Mouse (Mus musculus) CH12.LX (cell line): ENCODE data around the gene Eef1akmt3.

Source experiments
- CHD2 ChIP-seq: IDR thresholded peaks from 2 replicates; pipeline ENCODE4 v1.6.1; 2011; ENCODE audit warnings: low read length, improper control_type of control experiment
- CTCF ChIP-seq, 2 experiments: IDR thresholded peaks in 1 of 2; conservative IDR thresholded peaks in 1 of 2; 2 replicates each; pipeline ENCODE4 v1.5.1; 2011 to 2012; ENCODE audit warnings: low read depth in 2 of 2, low read length in 2 of 2, improper control_type of control experiment in 1 of 2, inconsistent platforms in 1 of 2, mild to moderate bottlenecking in 1 of 2, moderate library complexity in 1 of 2
- EP300 ChIP-seq: IDR thresholded peaks from 2 replicates; pipeline ENCODE4 v1.6.1; 2011; ENCODE audit warnings: low read length, improper control_type of control experiment
- HCFC1 ChIP-seq: IDR thresholded peaks from 2 replicates; pipeline ENCODE4 v1.6.1; 2012; ENCODE audit warnings: low read depth, mild to moderate bottlenecking, inconsistent platforms, low read length, improper control_type of control experiment
- MAZ ChIP-seq: IDR thresholded peaks from 2 replicates; pipeline ENCODE4 v1.6.1; 2012; ENCODE audit warnings: low read depth, mild to moderate bottlenecking, inconsistent platforms, low read length, improper control_type of control experiment, moderate library complexity
- MXI1 ChIP-seq: IDR thresholded peaks from 2 replicates; pipeline ENCODE4 v1.6.1; 2011; ENCODE audit warnings: mild to moderate bottlenecking, low read depth, low read length, improper control_type of control experiment
- MYC ChIP-seq: IDR thresholded peaks from 2 replicates; pipeline ENCODE4 v1.6.1; 2011; ENCODE audit warnings: low read depth, mild to moderate bottlenecking, improper control_type of control experiment, low read length
- POLR2A ChIP-seq: IDR thresholded peaks from 2 replicates; pipeline ENCODE4 v1.6.1; 2011; ENCODE audit warnings: low read depth, mild to moderate bottlenecking, improper control_type of control experiment, low read length

DNA sequence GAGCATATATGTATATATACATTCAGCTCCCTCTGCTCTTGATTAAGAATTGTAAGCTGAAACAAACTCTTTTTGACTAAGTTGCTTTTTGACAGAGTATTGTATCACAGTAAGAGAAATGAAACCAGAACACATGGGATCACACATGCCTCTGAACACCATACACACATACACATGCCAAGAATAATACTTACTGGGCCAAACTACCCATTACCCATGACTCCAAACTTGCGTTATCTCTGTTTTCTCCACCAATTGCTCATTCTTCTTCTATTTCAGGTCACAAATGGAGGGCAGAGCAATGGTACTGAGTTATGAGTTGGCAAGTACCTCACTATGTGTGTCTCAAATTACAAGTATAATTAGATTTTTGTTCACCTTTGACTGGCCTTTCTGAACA, 32.7 kb upstream of the Eef1akmt3 start:
- TF ChIP-seq POLR2A (no peak), CTCF (conservative IDR thresholded peaks at IDR 0.05 in 1 of 2, IDR thresholded peaks at IDR 0.05 in 1 of 2; ENCODE audit: low read depth in 2 of 2, low read length in 2 of 2) (no peak), MAZ (no peak), EP300 (no peak), MYC (no peak), CHD2 (no peak), MXI1 (no peak), HCFC1 (no peak)
